Mouse (Mus musculus): ENCODE measurements at regions not wholly inside any gene's neighbourhood (a gene's known extent, or its start where the extent isn't known, plus 50 kb on each side); places are given as distances from the start of the nearest gene placed in this dataset.

- no peaks in the 10 kb centered on the region for H3K9me3 ChIP-seq (replicated peaks)
- 83% methylated on average over 3 of the region's 3 CpGs for WGBS
- H3K27ac ChIP-seq (replicated peaks), result no peak overlapping the region
- DNase-seq (ENCODE audit: low spot score), result no peak
- no peaks in the 10 kb centered on the region for H3K27me3 ChIP-seq (ENCODE audit: low read depth, poor library complexity, severe bottlenecking)
- H3K36me3 ChIP-seq, result no peaks in the 10 kb centered on the region
- no peak overlapping the region for H3K4me3 ChIP-seq
- H3K4me1 ChIP-seq, result no peaks in the 10 kb centered on the region
Measured at GRCm38 (mm10) chr5:64527962-64528361, 275.2 kb upstream of the Klf3 start.

- Histone ChIP-seq H3K9me3 (replicated peaks) (no peaks in the 10 kb centered on the region), H3K36me3 (no peaks in the 10 kb centered on the region), H3K27me3 (ENCODE audit: low read depth, poor library complexity, severe bottlenecking) (no peaks in the 10 kb centered on the region), H3K4me1 (no peaks in the 10 kb centered on the region), H3K27ac (replicated peaks) (no peak overlapping the region), H3K4me3 (no peak overlapping the region)
- 93% methylated on average over 4 of the region's 4 CpGs for WGBS
- no peak for DNase-seq (ENCODE audit: low spot score)
Measured at GRCm38 (mm10) chr5:64534371-64534770, 268.8 kb upstream of the Klf3 start.

DNA sequence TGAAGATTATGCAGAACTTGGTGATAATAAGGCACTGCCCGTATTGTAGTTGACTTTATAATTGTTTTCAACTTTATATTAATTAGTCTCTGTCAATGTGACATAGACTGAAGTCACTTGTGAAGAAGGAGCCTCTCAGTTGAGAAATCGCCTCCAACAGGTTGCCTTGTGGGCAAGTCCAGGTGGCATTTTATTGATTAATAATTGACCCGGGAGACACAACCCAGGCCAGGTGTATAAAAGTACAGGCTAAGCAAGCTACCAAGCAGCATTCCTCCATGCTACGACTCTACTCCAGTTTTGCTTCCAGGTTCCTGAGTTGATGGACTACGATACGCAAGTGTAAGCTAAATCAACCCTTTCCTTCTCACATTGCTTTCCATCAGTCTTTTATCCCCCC is 268.2 kb upstream of the Klf3 start:
- no peak for DNase-seq (ENCODE audit: low spot score)
- H3K4me3 ChIP-seq, result no peak overlapping the region
- no peaks in the 10 kb centered on the region for H3K27me3 ChIP-seq (ENCODE audit: low read depth, poor library complexity, severe bottlenecking)
- H3K36me3 ChIP-seq, result no peaks in the 10 kb centered on the region
- H3K4me1 ChIP-seq, result no peaks in the 10 kb centered on the region
- no peak overlapping the region for H3K27ac ChIP-seq (replicated peaks)
- H3K9me3 ChIP-seq (replicated peaks), result no peaks in the 10 kb centered on the region
- 93% methylated on average over 6 of the region's 6 CpGs for WGBS

DNA sequence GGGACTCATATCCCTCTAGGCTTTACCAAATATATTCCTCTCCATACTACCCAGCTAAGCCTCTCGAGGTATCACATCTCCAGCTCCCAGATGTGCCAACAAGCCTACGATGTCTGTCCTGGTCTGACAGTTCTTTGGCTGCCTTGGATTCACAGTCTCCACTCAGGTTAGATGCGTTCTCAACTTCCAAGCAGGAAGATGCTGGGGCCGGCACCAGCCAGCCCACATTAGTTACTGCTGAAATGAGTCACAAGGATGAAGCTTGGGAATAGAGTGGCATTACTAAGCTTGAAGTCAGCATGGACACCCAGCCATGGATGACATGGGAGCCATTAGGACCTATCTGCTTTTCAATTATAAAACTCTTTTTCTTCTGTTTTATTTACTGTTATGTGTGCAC is 267.6 kb upstream of the Klf3 start:
- no peaks in the 10 kb centered on the region for H3K36me3 ChIP-seq
- H3K4me3 ChIP-seq, result no peak overlapping the region
- no peaks in the 10 kb centered on the region for H3K4me1 ChIP-seq
- DNase-seq (ENCODE audit: low spot score), result no peak
- H3K27me3 ChIP-seq (ENCODE audit: low read depth, poor library complexity, severe bottlenecking), result no peaks in the 10 kb centered on the region
- H3K27ac ChIP-seq (replicated peaks), result no peak overlapping the region
- WGBS, result 94% methylated on average over 4 of the region's 4 CpGs
- H3K9me3 ChIP-seq (replicated peaks), result no peaks in the 10 kb centered on the region

GRCm38 (mm10) chr5:64536393-64537112 is 266.6 kb upstream of the Klf3 start:
- Histone ChIP-seq H3K27me3 (ENCODE audit: low read depth, poor library complexity, severe bottlenecking) (no peaks in the 10 kb centered on the region), H3K4me3 (no peak overlapping the region), H3K9me3 (replicated peaks) (no peaks in the 10 kb centered on the region), H3K27ac (replicated peaks) (no peak overlapping the region; the same call in 1 of the 2 replicates), H3K4me1 (no peaks in the 10 kb centered on the region), H3K36me3 (no peaks in the 10 kb centered on the region)
- no peak for DNase-seq (ENCODE audit: low spot score)
- WGBS, result 94% methylated on average over 20 of the region's 20 CpGs

DNA sequence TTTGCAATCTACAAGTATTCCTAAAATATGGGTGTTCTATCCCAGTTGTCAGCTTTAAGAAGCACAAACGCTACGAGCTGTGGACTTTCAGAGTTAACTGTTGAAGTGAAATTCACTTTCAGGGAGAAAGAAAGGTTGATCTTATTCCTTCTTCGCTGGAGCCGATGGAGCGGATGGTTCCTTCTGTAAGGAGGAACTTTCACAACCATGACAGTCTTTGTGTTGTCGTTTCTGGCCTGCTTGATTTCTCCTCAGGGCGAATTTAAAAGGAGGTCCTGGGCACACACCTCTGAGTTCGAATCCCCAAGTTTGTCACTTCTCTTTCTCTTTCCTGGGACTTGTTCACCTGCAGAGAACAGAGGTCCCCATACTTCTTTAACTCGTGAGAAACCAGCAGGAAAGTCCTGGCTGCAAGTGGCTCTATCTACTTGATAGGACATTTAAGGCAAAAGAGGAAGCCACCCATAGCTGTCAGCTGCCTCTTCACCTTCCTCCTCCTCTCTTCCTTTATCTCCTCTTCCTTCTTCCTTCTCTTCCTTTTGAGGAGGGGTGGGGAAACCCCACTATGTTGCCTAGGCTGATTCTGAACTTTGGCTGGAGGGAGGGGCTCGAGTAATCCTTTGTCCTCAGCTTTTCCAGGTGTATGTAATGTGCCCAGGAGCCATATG is 265.9 kb upstream of the Klf3 start:
- 89% methylated on average over 10 of the region's 10 CpGs for WGBS
- no peak overlapping the region for H3K4me3 ChIP-seq
- H3K27me3 ChIP-seq (ENCODE audit: low read depth, poor library complexity, severe bottlenecking), result no peaks in the 10 kb centered on the region
- no peaks in the 10 kb centered on the region for H3K4me1 ChIP-seq
- no peaks in the 10 kb centered on the region for H3K36me3 ChIP-seq
- no peaks in the 10 kb centered on the region for H3K9me3 ChIP-seq (replicated peaks)
- no peak overlapping the region for H3K27ac ChIP-seq (replicated peaks)
- DNase-seq (ENCODE audit: low spot score), result no peak

DNA sequence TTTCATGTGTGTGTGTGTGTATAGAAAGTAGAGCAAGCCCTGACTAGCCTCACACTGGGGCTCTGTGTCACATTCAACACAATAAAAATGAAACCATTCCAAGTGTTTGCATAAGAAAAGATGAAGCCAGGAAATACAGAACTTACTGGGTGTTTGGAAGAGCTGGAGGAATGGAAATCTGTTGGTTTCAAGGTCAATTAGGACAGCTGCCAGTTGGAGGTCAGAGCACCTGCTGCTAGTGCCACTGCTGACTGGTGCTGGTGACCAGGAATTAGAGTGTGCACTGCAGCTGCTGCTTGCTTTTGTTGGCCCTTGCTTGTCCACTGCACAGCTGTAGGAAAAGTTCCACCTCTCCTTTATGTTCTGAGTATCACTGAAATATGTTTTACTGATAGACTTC is 261.4 kb upstream of the Klf3 start:
- H3K4me1 ChIP-seq, result no peaks in the 10 kb centered on the region

DNA sequence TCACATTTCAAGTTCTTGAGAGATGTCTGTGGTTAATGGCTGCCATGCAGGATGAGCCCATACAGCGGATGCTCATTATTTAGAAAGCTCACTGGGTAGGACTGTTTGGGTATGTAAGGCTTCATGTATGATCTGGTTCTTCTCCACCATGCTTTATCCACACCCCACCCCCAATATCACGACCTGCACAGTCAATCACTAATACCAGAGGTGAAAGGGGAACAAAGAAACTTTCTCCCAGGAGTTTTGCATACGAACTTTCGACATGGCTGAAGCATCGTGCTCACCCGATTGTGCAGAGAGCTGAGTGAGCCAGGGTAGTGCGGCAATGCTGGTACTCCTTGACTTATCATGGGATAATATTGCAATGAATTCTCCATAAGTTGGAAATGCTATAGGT is 247.3 kb upstream of the Klf3 start:
- no peak for DNase-seq (ENCODE audit: low spot score)
- H3K27ac ChIP-seq (replicated peaks), result no peak overlapping the region
- H3K9me3 ChIP-seq (replicated peaks), result no peaks in the 10 kb centered on the region
- H3K4me3 ChIP-seq, result no peak overlapping the region
- H3K36me3 ChIP-seq, result no peaks in the 10 kb centered on the region
- H3K27me3 ChIP-seq (ENCODE audit: low read depth, poor library complexity, severe bottlenecking), result no peaks in the 10 kb centered on the region
- WGBS, result 92% methylated on average over 7 of the region's 7 CpGs
- H3K4me1 ChIP-seq, result no peaks in the 10 kb centered on the region

More for the DNA sequence above, 261.4 kb upstream of the Klf3 start:
- Histone ChIP-seq H3K9me3 (replicated peaks) (peaks cover 15% of the 10 kb centered on the region; the same call in 1 of the 2 replicates), H3K4me3 (no peak overlapping the region), H3K27ac (replicated peaks) (no peak overlapping the region), H3K27me3 (ENCODE audit: low read depth, poor library complexity, severe bottlenecking) (no peaks in the 10 kb centered on the region), H3K36me3 (no peaks in the 10 kb centered on the region)
- no peak for DNase-seq (ENCODE audit: low spot score)

GRCm38 (mm10) chr5:64566451-64567390 is 236.5 kb upstream of the Klf3 start:
- Histone ChIP-seq H3K27me3 (ENCODE audit: low read depth, poor library complexity, severe bottlenecking) (no peaks in the 10 kb centered on the region), H3K9me3 (replicated peaks) (peaks cover 7% of the 10 kb centered on the region; the same call in 1 of the 2 replicates), H3K4me3 (no peak overlapping the region), H3K4me1 (no peaks in the 10 kb centered on the region), H3K27ac (replicated peaks) (no peak overlapping the region), H3K36me3 (no peaks in the 10 kb centered on the region)
- DNase-seq (ENCODE audit: low spot score), result no peak
- 90% methylated on average over 13 of the region's 13 CpGs for WGBS

DNA sequence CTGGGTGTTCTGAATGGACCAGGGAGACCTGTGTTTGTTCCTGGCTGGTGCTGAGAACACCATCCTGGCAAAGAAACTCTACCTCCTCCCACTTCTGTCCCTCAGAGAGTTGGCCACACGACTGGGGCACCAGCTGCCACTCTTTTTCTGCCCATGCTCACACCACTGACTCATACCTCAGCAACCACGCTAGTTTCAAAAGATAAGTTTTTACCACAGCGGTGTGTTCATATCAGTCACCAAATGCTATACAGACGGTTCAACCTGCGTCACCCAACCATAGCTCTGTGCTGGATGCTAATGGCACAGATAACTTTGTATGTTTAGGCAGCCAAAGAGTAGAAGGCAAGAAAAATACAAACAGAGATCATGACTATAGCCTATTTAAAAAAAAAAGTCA is 235.4 kb upstream of the Klf3 start:
- Histone ChIP-seq H3K9me3 (replicated peaks) (peaks cover 7% of the 10 kb centered on the region; the same call in 1 of the 2 replicates), H3K4me1 (no peaks in the 10 kb centered on the region), H3K4me3 (no peak overlapping the region), H3K27me3 (ENCODE audit: low read depth, poor library complexity, severe bottlenecking) (no peaks in the 10 kb centered on the region), H3K36me3 (no peaks in the 10 kb centered on the region), H3K27ac (replicated peaks) (no peak overlapping the region)
- 91% methylated on average over 5 of the region's 5 CpGs for WGBS
- no peak for DNase-seq (ENCODE audit: low spot score)

DNA sequence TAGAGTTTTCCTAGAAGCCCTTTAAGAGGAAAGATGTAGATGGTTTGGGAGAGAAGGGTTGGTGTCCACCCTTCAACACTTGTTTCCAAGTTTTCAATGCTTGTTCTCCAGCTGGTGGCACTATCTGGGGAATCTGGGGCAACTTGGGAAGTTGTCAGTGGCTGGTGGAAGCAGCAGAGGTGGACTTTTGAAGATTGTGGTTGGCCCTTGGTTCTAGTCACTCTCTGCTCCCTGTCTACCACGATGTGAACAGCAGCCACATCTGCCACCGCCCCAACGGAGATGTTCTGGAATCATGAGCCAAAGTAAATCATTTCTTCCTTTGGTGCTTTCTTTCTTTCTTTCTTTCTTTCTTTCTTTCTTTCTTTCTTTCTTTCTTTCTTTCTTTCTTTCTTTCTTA is 234.9 kb upstream of the Klf3 start:
- no peak overlapping the region for H3K27ac ChIP-seq (replicated peaks)
- 89% methylated on average over 3 of the region's 3 CpGs for WGBS
- no peak overlapping the region for H3K4me3 ChIP-seq
- DNase-seq (ENCODE audit: low spot score), result no peak
- no peaks in the 10 kb centered on the region for H3K27me3 ChIP-seq (ENCODE audit: low read depth, poor library complexity, severe bottlenecking)
- peaks cover 7% of the 10 kb centered on the region; the same call in 1 of the 2 replicates for H3K9me3 ChIP-seq (replicated peaks)
- H3K4me1 ChIP-seq, result no peaks in the 10 kb centered on the region
- no peaks in the 10 kb centered on the region for H3K36me3 ChIP-seq

GRCm38 (mm10) chr5:64574386-64574785 is 228.8 kb upstream of the Klf3 start:
- WGBS, result 86% methylated on average over 10 of the region's 10 CpGs
- peaks cover 21% of the 10 kb centered on the region for H3K4me1 ChIP-seq
- H3K4me3 ChIP-seq, result no peak overlapping the region
- no peak overlapping the region for H3K27ac ChIP-seq (replicated peaks)
- no peaks in the 10 kb centered on the region for H3K9me3 ChIP-seq (replicated peaks)
- DNase-seq (ENCODE audit: low spot score), result no peak
- H3K36me3 ChIP-seq, result no peaks in the 10 kb centered on the region
- no peaks in the 10 kb centered on the region for H3K27me3 ChIP-seq (ENCODE audit: low read depth, poor library complexity, severe bottlenecking)

DNA sequence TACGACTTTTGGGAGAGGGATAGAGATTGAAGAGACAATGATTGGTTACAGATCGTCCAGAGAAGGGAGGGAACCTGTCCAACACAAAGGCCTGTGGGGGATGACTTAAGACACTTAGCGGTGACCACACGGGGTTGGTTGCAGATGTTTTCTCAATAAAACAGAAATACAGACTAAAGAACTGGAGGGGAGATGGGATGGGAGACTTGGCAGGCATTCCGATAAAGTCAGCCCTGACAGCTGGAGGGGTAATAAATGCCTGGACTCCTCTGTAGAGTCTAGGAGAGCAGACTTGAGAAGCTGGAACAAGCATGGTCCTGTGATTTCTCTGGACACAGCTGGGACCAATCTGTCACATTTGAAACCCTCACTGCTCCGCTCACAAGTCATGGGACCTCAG is 227.3 kb upstream of the Klf3 start:
- Histone ChIP-seq H3K36me3 (no peaks in the 10 kb centered on the region), H3K27me3 (ENCODE audit: low read depth, poor library complexity, severe bottlenecking) (no peaks in the 10 kb centered on the region), H3K4me1 (peaks cover 33% of the 10 kb centered on the region), H3K27ac (replicated peaks) (no peak overlapping the region), H3K4me3 (no peak overlapping the region), H3K9me3 (replicated peaks) (no peaks in the 10 kb centered on the region)
- WGBS, result 92% methylated on average over 6 of the region's 6 CpGs
- no peak for DNase-seq (ENCODE audit: low spot score)

All from midbrain, embryonic 10.5 days (tissue).